Mouse (Mus musculus): ENCODE measurements at regions not wholly inside any gene's neighbourhood (a gene's known extent, or its start where the extent isn't known, plus 50 kb on each side); places are given as distances from the start of the nearest gene placed in this dataset.

DNA sequence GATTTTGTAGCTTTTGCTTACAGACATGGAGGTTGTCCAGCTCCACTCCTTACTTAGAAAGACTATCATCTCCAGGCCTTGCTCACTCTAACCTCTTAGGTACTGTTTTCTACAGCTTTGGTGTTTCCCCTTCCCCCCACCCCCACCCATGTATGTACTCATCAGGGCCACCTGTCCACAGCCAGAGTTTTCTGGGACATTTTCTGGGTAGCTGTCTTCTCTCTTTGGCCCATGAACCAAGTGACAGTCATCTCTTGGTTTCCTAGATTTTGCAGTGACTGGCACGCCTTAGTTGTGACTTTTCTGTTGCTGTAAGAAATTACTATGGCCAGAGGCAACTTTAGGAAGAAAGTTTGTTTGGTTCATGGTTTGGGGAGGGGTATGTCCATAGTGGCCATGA, 181.8 kb upstream of the Klf3 start:
- no peak for DNase-seq (ENCODE audit: low spot score in 2 of 2)
- intact Hi-C loops (cut with DNase I): no loop called here

DNA sequence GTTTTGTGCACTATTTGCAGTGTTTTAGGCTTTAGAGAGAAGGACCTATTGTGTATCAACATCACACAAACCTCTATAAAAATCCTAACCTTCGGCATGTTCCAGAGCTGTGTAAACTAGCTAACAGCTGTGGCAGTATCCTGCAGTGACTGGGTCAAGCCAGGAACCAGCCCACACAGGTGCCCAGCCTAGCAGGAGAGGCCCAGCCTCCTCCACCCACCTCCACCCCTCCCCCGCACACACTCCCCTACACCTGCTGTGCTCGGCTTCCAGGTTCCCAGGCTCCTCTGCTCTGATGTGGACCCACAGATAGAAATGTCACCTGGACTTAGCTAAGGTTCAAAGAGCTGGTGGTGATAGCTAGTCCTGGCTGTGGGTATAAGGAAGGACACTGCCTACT, 179.5 kb upstream of the Klf3 start:
- intact Hi-C loops (cut with DNase I): no loop called here

DNA sequence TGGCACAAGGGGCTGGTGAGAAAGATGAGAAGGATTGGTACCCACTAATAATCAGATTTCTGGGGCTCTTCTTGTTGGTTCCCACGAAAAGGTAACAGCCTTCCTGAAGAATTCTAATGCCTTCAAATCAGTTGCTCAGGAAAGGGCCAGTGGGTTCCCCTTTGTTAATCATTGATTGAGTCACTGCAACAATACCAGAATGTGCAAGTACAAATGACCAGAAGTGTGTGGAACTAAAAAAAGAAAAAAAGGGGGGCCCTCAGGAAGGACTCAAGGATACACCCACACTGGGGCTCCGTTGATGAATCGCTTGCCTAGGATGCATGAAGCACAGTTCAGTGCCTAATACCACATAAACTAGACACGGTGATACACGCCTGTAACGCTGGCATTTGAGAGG, 179.0 kb upstream of the Klf3 start:
- intact Hi-C loops (cut with DNase I): no loop called here
- no peak for DNase-seq (ENCODE audit: low spot score in 2 of 2)

More for the DNA sequence above, 179.5 kb upstream of the Klf3 start:
- DNase-seq (ENCODE audit: low spot score in 2 of 2): no peak

GRCm38 (mm10) chr5:64625421-64625820, 177.8 kb upstream of the Klf3 start:
- intact Hi-C loops (cut with DNase I): no loop called here
- no peak for DNase-seq (ENCODE audit: low spot score in 2 of 2)

- intact Hi-C loops (cut with DNase I): no loop called here
- DNase-seq (ENCODE audit: low spot score in 2 of 2): no peak
Observed at GRCm38 (mm10) chr5:64625841-64626298, 177.3 kb upstream of the Klf3 start.

DNA sequence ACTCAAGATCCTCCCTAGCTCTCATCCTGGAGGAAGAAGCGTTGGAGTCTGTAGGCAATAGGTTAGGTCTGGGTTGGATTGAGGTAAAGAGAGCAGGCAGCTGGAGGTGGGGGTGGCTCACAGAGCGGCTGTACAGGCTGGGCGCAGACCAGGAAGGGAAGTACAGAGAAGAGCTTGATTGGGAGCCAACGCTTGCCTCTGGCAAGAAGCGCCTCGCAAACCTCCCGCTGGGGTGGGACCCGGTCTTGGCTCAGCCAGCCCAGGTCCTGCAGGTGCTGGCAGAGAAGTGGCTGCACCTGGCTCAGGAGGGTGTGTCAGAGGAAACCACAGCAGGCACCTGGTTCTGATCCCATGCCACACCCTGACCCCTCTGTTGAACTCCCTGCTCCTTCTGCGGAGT, 176.8 kb upstream of the Klf3 start:
- intact Hi-C loops (cut with DNase I): no loop called here
- no peak for DNase-seq (ENCODE audit: low spot score in 2 of 2)

GRCm38 (mm10) chr5:64630582-64630981, 172.6 kb upstream of the Klf3 start:
- DNase-seq (ENCODE audit: low spot score in 2 of 2): no peak
- intact Hi-C loops (cut with DNase I): no loop called here

GRCm38 (mm10) chr5:64632171-64632570, 171.0 kb upstream of the Klf3 start:
- intact Hi-C loops (cut with DNase I): no loop called here
- no peak for DNase-seq (ENCODE audit: low spot score in 2 of 2)

- intact Hi-C loops (cut with DNase I): no loop called here
Observed at GRCm38 (mm10) chr5:64634008-64634407, 169.2 kb upstream of the Klf3 start.

GRCm38 (mm10) chr5:64634721-64635120, 168.5 kb upstream of the Klf3 start:
- no peak for DNase-seq (ENCODE audit: low spot score in 2 of 2)
- intact Hi-C loops (cut with DNase I): no loop called here

More at GRCm38 (mm10) chr5:64634008-64634407, 169.2 kb upstream of the Klf3 start:
- no peak for DNase-seq (ENCODE audit: low spot score in 2 of 2)

DNA sequence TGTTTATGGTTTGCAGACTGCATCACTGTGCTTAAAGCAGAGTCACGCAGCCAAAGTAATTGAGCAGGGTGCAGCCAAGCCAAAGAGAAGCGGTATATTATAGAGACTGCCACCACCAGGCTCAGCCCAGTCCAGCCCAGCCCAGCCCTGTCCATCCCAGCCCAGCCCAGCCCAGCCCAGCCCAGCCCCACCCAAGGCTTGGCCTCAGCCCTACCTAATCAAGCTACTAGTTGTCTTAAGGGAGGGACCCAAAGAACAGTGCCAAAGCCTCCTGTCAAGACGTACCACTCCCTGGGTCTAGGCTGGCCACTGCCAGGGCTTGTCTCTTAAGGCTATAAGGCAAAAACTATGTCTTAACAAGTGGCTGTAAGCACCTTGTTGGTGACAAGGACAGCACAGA, 166.9 kb upstream of the Klf3 start:
- intact Hi-C loops (cut with DNase I): no loop called here
- DNase-seq (ENCODE audit: low spot score in 2 of 2): no peak

DNA sequence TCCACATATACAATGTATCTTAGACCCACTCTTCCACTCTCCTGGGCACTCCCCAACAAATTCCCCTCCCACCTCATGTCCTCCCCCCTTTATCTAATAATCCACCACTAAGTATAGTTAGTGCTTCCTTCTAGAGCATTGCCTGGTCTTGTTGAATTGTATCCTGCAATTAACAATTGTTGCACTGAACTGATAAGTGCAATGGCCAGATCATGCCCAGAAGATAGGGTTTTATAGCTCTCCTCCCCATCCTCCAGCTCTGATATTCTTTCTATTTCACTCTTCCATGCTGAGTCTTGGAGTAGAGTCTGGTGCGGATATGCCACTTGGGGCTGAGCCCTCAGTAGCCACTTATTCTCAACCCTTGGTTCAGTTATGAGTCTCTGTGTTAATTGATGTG, 159.6 kb upstream of the Klf3 start:
- no peak for DNase-seq (ENCODE audit: low spot score in 2 of 2)
- intact Hi-C loops (cut with DNase I): no loop called here

GRCm38 (mm10) chr5:64647417-64648125, 155.6 kb upstream of the Klf3 start:
- no peak for DNase-seq (ENCODE audit: low spot score in 2 of 2)
- intact Hi-C loops (cut with DNase I): loop anchor here (5.0 kb wide), 1 partner anchor 155 kb away; the partner anchor contains the start of gene Klf3

GRCm38 (mm10) chr5:64648492-64648891, 154.7 kb upstream of the Klf3 start:
- intact Hi-C loops (cut with DNase I): loop anchor here (5.0 kb wide), 1 partner anchor 154 kb away; the partner anchor contains the start of gene Klf3

DNA sequence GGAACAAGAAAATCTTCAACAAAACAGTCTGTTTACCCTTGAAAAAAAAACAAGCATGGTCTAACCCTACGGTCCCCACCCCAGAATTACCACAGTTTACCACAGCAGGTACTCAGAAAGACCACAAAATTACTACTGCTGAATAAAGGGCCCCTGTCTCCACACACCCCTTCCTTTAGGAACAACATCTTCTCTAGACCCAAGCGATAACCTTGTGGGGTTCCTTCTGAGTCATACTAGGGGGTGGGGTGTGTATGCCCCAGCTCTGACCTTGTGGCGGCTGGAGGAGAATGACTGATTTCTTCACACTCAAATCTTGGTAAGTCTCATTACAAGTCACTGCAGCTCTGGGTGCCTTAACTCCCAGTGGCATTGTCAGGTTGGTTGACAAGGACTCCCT, 151.8 kb upstream of the Klf3 start:
- intact Hi-C loops (cut with DNase I): no loop called here
- no peak for DNase-seq (ENCODE audit: low spot score in 2 of 2)

More at GRCm38 (mm10) chr5:64648492-64648891, 154.7 kb upstream of the Klf3 start:
- no peak for DNase-seq (ENCODE audit: low spot score in 2 of 2)

DNA sequence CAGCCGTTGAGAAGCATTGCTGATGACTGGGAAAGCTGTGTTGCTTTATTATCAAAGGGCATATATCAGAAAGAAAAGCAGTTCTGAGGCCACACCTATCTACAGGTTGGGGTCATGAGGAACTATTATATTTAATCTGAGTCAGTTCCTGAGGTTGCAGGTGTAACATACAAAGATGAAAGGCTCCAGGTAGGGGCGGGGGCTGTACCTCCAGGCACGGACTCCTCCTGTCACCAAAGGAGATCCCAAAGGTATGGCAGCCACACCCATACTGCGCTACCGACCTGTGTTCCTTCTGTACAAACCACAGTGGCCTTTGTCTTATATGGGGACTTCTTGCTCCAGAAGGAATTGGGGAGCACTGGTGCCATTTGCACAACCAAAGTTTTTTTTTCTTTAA, 149.4 kb upstream of the Klf3 start:
- intact Hi-C loops (cut with DNase I): no loop called here
- DNase-seq (ENCODE audit: low spot score in 2 of 2): no peak

GRCm38 (mm10) chr5:64655286-64655685, 147.9 kb upstream of the Klf3 start:
- intact Hi-C loops (cut with DNase I): no loop called here
- no peak for DNase-seq (ENCODE audit: low spot score in 2 of 2)

DNA sequence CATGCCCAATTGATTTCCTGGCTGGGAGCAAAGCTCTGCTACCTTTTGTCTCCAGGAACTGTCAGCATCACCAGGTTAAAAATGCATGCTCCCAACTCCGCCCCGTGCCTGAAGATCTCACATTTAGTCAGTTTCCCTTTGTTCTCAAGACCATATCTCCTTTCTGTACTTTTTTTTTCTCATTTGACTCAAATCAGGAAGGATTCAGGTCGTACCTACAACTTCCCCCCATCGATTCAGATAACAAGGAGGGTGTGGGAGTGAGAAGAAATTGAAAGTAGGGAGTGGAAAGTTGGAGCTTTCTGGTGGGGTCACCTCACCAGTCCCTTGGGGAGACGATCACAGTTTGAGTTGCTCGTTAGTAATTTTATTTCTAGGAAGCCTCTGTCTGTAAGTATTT, 141.2 kb upstream of the Klf3 start:
- intact Hi-C loops (cut with DNase I): no loop called here
- no peak for DNase-seq (ENCODE audit: low spot score in 2 of 2)

DNA sequence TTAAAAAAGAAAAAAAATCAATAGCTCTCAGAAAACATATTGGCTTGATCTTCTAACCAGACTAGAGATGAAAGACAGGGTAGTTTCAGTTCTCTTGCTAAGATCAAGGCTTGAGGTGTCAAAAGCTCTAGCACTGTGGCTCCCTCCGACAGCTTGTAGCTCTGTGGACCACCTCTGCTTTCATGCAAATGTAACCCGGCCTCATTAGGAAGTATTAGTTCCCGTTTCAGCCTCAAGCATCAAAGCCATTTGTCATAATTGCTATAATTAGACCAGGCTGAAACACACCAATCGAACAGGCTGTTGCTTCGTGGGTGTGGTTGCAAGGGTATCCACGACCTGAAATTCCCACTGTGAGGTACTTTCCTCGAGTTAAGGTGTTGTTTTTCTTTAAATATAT, 140.7 kb upstream of the Klf3 start:
- intact Hi-C loops (cut with DNase I): no loop called here

GRCm38 (mm10) chr5:64663766-64664165, 139.4 kb upstream of the Klf3 start:
- no peak for DNase-seq (ENCODE audit: low spot score in 2 of 2)
- intact Hi-C loops (cut with DNase I): no loop called here

More for the DNA sequence above, 140.7 kb upstream of the Klf3 start:
- DNase-seq (ENCODE audit: low spot score in 2 of 2): no peak

- intact Hi-C loops (cut with DNase I): no loop called here
- no peak for DNase-seq (ENCODE audit: low spot score in 2 of 2)
Observed at GRCm38 (mm10) chr5:64665064-64665463, 138.1 kb upstream of the Klf3 start.

- intact Hi-C loops (cut with DNase I): no loop called here
- DNase-seq (ENCODE audit: low spot score in 2 of 2): no peak
Observed at GRCm38 (mm10) chr5:64666256-64666655, 136.9 kb upstream of the Klf3 start.

All from left cerebral cortex, postnatal 36 days (tissue).